In the genomic region with DNA sequence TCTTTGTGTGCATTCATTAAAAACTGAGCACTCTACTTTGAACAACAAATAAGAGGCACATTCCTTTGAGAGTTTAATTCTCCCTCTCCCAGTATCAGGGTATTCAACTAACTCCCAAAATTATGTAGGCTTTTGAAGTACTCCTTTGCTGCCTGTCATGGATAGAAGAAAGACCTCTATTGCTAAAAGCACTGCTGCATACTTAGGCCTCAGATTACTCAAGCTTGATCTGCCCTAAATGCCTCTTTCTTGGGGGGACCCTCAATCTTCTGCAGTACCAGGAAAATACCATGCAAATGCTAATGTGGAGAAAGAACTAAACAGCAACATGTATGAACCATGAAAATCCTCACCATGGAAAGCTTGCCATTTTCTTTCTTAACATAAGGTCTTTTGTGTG, we compare ENCODE assay signal across 24 mouse cellular contexts.
DNase-seq lines count a peak whose midpoint lies in the region; ATAC-seq and TF ChIP-seq lines count a peak whose summit lies in the region.
"Had no signal": no experiment of that assay in that cellular context is flagged by ENCODE, and none has a peak within 500 bp of the region (broad histone marks: within the 10 kb centered on the region; RNA-seq: fewer than 3 reads in every experiment).

No protein-coding gene starts in this region.

- no peaks in the 10 kb centered on the region for H3K27me3 ChIP-seq in hindbrain, embryonic 14.5 days (ENCODE audit: control insufficient read depth, insufficient read depth, low read length)
- H3K27me3 ChIP-seq in hindbrain, embryonic 10.5 days (ENCODE audit: insufficient read depth, poor library complexity, severe bottlenecking): no peaks in the 10 kb centered on the region
- no peaks in the 10 kb centered on the region for H3K27me3 ChIP-seq in forebrain, embryonic 16.5 days (replicated peaks; ENCODE audit: control insufficient read depth, insufficient read depth, low read length)
- H3K27me3 ChIP-seq: embryonic facial prominence, embryonic 13.5 days had no signal

- TF ChIP-seq CTCF in brain, embryonic 14.5 days (IDR thresholded peaks at IDR 0.05; ENCODE audit: borderline replicate concordance, extremely low read depth, insufficient read depth, insufficient read length): no peak

- H3K9ac ChIP-seq in hindbrain, embryonic 14.5 days: no peak overlapping the region
- no peak overlapping the region for H3K9ac ChIP-seq in forebrain, embryonic 16.5 days (replicated peaks; ENCODE audit: low read depth, low read length)
- H3K9ac ChIP-seq: embryonic facial prominence, embryonic 13.5 days had no signal

- H3K27ac ChIP-seq in hindbrain, embryonic 14.5 days: no peak overlapping the region
- no peak overlapping the region for H3K27ac ChIP-seq in hindbrain, embryonic 10.5 days
- H3K27ac ChIP-seq in forebrain, embryonic 16.5 days (ENCODE audit: low read length): no peak overlapping the region
- H3K27ac ChIP-seq: embryonic facial prominence, embryonic 13.5 days; heart, embryonic 10.5 days had no signal

- no peak for ATAC-seq in hindbrain, embryonic 14.5 days (ENCODE audit: low FRiP score)
- peak; percentile 93 for ATAC-seq in forebrain, embryonic 16.5 days
- ATAC-seq: CD4-positive, CD25-positive, alpha-beta regulatory T cell, adult 4 months; hindbrain, embryonic 16.5 days; inflammation-experienced regulatory T-cells, adult 6 months; intestine, postnatal 0 days had no signal

- no peaks in the 10 kb centered on the region for H3K36me3 ChIP-seq in hindbrain, embryonic 14.5 days (replicated peaks; ENCODE audit: control insufficient read depth, insufficient read depth)
- no peaks in the 10 kb centered on the region for H3K36me3 ChIP-seq in hindbrain, embryonic 10.5 days
- no peaks in the 10 kb centered on the region for H3K36me3 ChIP-seq in forebrain, embryonic 16.5 days (ENCODE audit: control insufficient read depth, insufficient read depth)
- H3K36me3 ChIP-seq: embryonic facial prominence, embryonic 13.5 days; G1E; heart, embryonic 10.5 days had no signal

- H3K4me1 ChIP-seq in hindbrain, embryonic 14.5 days (replicated peaks; ENCODE audit: control insufficient read depth, insufficient read depth, low read length): no peaks in the 10 kb centered on the region
- no peaks in the 10 kb centered on the region for H3K4me1 ChIP-seq in hindbrain, embryonic 10.5 days (replicated peaks)
- no peaks in the 10 kb centered on the region for H3K4me1 ChIP-seq in forebrain, embryonic 16.5 days (replicated peaks; ENCODE audit: control insufficient read depth, insufficient read depth, low read length)
- H3K4me1 ChIP-seq: embryonic facial prominence, embryonic 13.5 days; heart, embryonic 10.5 days had no signal

- no peaks in the 10 kb centered on the region for H3K9me3 ChIP-seq in hindbrain, embryonic 14.5 days (ENCODE audit: control insufficient read depth, low read length)
- H3K9me3 ChIP-seq in hindbrain, embryonic 10.5 days: no peaks in the 10 kb centered on the region
- H3K9me3 ChIP-seq in forebrain, embryonic 16.5 days (ENCODE audit: control insufficient read depth, low read length): no peaks in the 10 kb centered on the region
- H3K9me3 ChIP-seq: embryonic facial prominence, embryonic 13.5 days; G1E; heart, embryonic 10.5 days had no signal

- no peak overlapping the region for H3K4me3 ChIP-seq in hindbrain, embryonic 14.5 days (replicated peaks; ENCODE audit: low read length)
- H3K4me3 ChIP-seq in hindbrain, embryonic 10.5 days: no peak overlapping the region
- H3K4me3 ChIP-seq in forebrain, embryonic 16.5 days (replicated peaks; ENCODE audit: low read length): no peak overlapping the region
- H3K4me3 ChIP-seq: embryonic facial prominence, embryonic 13.5 days; heart, embryonic 10.5 days had no signal

- TF ChIP-seq POLR2A in brain, embryonic 14.5 days (IDR thresholded peaks at IDR 0.05; ENCODE audit: borderline replicate concordance, extremely low read depth, insufficient read depth, insufficient read length, poor library complexity, severe bottlenecking): no peak

- peak; percentile 5 for DNase-seq in embryo, embryonic 10.5 days (ENCODE audit: low spot score)
- no peak for DNase-seq in embryo, embryonic 10 days (ENCODE audit: low spot score)
- peak; percentile 2 for DNase-seq in hindbrain, embryonic 14.5 days (ENCODE audit: low spot score)
- no peak for DNase-seq in hindbrain, embryonic 10.5 days (ENCODE audit: low spot score)
- peak; percentile 72 for DNase-seq in brain, embryonic 14.5 days (ENCODE audit: low read depth)
- DNase-seq in right cerebral cortex, postnatal 36 days (ENCODE audit: low spot score in 2 of 2): no peak
- DNase-seq: adrenal gland, adult 8-10 months; adrenal gland, postnatal 36 days; B cell, adult 2 months; cerebellum, adult 11 months; cerebellum, adult 8-10 months; cerebellum, postnatal 14 days; gastrocnemius, postnatal 10 days; heart, adult 18-20 months; heart, postnatal 10 days; heart, postnatal 4 days had no signal

- H3K4me2 ChIP-seq in hindbrain, embryonic 14.5 days (replicated peaks): no peak overlapping the region
- no peak overlapping the region for H3K4me2 ChIP-seq in forebrain, embryonic 16.5 days (ENCODE audit: low read length)
- H3K4me2 ChIP-seq: embryonic facial prominence, embryonic 13.5 days had no signal

Comparison
In these comparisons a context has a peak if more than half of its experiments do, and no peak if none do; other contexts are left out.
1. DNase-seq: peak in embryo, embryonic 10.5 days (single experiment), hindbrain, embryonic 14.5 days (single experiment) and brain, embryonic 14.5 days (single experiment); none in embryo, embryonic 10 days (single experiment), hindbrain, embryonic 10.5 days (single experiment) and right cerebral cortex, postnatal 36 days (0 of 2).